ENCODE assay signal across 1 mouse cellular context in the genomic region with DNA sequence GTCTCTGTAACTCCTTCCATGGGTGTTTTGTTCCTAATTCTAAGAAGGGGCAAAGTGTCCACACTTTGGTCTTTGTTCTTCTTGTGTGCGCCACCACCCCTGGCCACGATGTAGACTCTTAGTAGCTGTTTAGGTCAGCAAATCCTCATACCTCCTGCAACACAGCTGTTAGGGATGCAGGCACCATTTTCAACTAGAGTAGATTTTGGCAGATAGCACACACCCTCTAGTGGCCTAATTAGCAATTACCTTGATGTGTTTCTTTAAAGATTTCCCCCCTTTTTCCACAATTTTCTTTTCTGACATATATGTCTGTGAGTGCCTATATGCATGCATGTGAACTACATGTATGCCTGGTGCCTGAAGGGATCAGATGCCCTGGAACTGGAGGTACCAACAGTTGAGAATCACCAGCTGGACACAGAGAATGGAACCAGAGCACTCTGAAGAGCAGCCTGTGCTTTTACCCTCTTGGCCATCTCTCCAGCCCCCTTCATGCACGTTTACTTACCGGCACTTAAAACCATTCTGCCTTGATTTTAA.
TF ChIP-seq lines count a peak whose summit lies in the region.

No protein-coding gene starts in this region.

TF ChIP-seq in MEL, 35 proteins besides CTCF, POLR2A, EP300 and RAD21:
- TF ChIP-seq ZC3H11A (IDR thresholded peaks at IDR 0.05; ENCODE audit: low read depth, low read length) (peak; percentile 20; the same call in 1 of the 2 replicates), MAFK (IDR thresholded peaks at IDR 0.05; ENCODE audit: borderline replicate concordance, low read depth, low read length) (no peak), SMC3 (IDR thresholded peaks at IDR 0.05; ENCODE audit: low read depth, low read length) (peak; percentile 59), POLR2AphosphoS2 (IDR thresholded peaks at IDR 0.05; ENCODE audit: low read length) (no peak)
TF ChIP-seq in MEL: peak in this region for 2.
